Mouse (Mus musculus): ENCODE results near the gene Arl11. TPM values are rescaled to one million over a fixed set of nuclear protein-coding genes. Genes with fewer than 3 reads are reported as not detected.

Gene Arl11
- polyA plus RNA-seq (2017; shearing (Covaris generic)) = 1 to 10 TPM in 1 of 2 experiments, under 1 TPM in 1; 0.39 to 2.0 TPM

DNA sequence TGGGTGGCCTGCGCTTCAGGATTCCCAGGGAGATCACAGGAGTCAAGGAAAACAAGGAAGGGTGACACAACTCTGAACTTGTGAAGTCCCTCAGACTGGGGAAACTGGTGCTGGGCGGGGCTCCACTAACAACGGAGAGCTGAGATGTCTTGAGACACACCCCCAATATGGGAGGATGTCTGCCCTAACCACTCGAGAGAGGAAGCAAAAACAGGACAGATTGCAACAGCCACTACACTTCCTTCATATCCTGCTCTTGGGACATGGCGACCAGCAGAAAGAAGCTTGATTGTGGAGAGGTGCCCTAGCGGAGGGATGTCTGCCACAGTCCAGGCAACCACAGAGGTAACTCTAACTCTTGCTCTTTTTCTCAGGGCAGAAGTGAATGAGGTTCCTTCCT, at the start of gene Arl11:
Gene Arl11 (plus strand): TSS at position 161 of the 400 bp plus-strand sequence.

DNA sequence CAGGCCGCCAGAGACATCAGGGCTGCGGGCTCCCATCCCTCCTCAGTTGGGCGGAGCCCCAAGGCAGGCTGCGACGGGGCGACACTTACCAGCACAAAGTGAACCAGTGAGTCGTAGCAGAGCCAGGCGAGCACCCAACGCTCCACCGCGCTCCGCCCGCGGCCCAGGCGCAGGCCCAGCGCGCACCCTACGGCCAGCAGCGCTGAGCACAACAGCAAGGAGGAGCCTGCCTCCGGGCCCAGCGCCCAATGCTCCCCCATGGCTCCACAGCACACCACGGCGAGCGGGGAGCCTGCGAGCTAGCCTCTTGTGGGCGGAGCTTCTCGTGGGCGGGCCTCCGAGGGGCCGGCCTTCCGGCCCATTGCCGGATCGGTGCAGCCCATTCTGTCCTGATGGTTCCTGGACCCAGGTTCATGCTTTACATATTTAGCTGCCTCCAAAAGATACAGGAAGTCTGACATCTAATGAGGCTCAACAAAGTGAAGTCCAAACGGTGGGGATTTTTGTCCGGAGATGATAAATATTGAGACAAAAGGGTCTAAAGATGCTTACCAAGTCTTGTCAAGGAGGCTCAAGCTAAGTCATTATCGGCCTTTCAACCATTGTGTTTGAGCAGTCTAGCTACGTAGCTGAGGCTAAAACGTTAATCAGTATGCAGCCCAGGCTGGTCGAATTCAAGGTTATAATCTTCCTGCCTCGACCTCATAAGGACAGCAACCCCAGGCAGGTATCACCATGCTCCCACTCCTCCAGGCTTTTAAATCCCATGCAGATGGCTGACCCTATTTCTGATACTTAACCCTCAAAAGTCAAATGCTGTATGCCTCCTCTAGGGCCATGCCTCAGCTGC, 50.8 kb downstream of the Arl11 start, which contains the start of gene Ebpl:
Gene Ebpl (minus strand): TSS at position 309 of the 850 bp plus-strand sequence.

Other genes starting within 250 kb of the Arl11 start
- gene Sacs, start 171.3 kb upstream of the Arl11 start, polyA plus RNA-seq (2017; shearing (Covaris generic)) = 10 to 100 TPM in 1 of 2 experiments, 1 to 10 TPM in 1; 6.4 to 10.2 TPM
- under 1 TPM in 1 of 2 experiments, not detected in 1; 0.87 TPM for gene Sgcg, start 51.3 kb upstream of the Arl11 start, polyA plus RNA-seq (2017; shearing (Covaris generic))
- 10 to 100 TPM; 18.7 to 18.9 TPM for gene Ebpl, start 50.7 kb downstream of the Arl11 start, polyA plus RNA-seq (2017; shearing (Covaris generic))
- gene Kpna3, start 130.1 kb downstream of the Arl11 start, polyA plus RNA-seq (2017; shearing (Covaris generic)) = 10 to 100 TPM; 35.5 to 35.6 TPM
- gene Spryd7, start 247.1 kb downstream of the Arl11 start, polyA plus RNA-seq (2017; shearing (Covaris generic)) = 10 to 100 TPM; 12.4 to 17.2 TPM

All from inflammation-experienced regulatory T-cells (primary cell).